In the genomic region with DNA sequence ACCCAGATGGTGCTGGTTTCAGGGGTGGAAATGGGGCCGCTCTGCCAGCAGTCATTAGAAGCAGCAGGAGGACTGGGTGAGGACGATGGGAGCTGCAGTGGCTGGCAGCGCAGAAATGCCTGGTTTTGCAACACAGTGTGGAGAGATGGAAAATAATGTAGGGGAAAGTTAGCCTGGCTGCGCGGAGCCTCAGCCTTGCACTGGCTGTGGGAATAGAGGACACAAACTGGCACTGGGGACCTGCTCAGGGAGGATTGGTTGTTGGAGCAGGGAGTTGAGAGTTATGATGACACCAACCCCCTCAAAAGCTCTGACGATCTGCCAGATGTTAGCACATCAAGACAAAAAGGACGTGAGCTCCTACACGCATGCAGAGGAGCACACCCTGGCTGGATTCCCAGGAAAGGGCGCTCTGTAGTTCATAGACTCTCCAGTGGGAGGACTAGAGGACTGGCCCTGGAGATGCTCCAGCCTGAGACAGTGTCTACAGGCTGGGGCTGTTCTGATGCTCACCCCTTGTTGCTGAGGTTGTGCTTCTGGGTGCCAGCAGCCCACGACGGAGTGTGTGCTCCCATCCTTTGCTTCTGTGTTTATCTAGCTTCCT, we compare ENCODE assay signal across 8 mouse cellular contexts. TPM values are rescaled to one million over a fixed set of nuclear protein-coding genes. Genes with fewer than 3 reads are reported as not detected.
DNase-seq lines count a peak whose midpoint lies in the region; ATAC-seq lines count a peak whose summit lies in the region.

No protein-coding gene starts in this region.

- 66% methylated on average over 11 of the region's 11 CpGs for WGBS in embryonic facial prominence, embryonic 10.5 days
- WGBS in heart, embryonic 16.5 days, result 46% methylated on average over 11 of the region's 11 CpGs

- H3K27ac ChIP-seq in embryonic facial prominence, embryonic 10.5 days (replicated peaks), result no peak overlapping the region
- H3K27ac ChIP-seq in heart, embryonic 16.5 days (ENCODE audit: low read length), result no peak overlapping the region

- peak; percentile 57 for DNase-seq in urinary bladder, postnatal 14 days (ENCODE audit: low spot score)
- no peak for DNase-seq in urinary bladder, adult 2 months (ENCODE audit: low spot score)
- peak; percentile 30 for DNase-seq in embryonic facial prominence, embryonic 10.5 days (ENCODE audit: low spot score)
- DNase-seq in layer of hippocampus, adult 9-10 months (ENCODE audit: low spot score), result peak; percentile 17
- DNase-seq in telencephalon, adult 2 months (ENCODE audit: low read depth, low spot score), result peak; percentile 12
- no peak for DNase-seq in thymus, postnatal 4 days

- no peaks in the 10 kb centered on the region for H3K36me3 ChIP-seq in embryonic facial prominence, embryonic 10.5 days (replicated peaks)
- no peaks in the 10 kb centered on the region for H3K36me3 ChIP-seq in heart, embryonic 16.5 days (ENCODE audit: control insufficient read depth, insufficient read depth)

- peak; percentile 82 for ATAC-seq in heart, embryonic 16.5 days (replicated peaks; ENCODE audit: extremely low read depth, insufficient read depth, low FRiP score)
- peak; percentile 37 for ATAC-seq in megakaryocyte progenitor cell, adult 5-6 weeks (replicated peaks; ENCODE audit: poor library complexity)

- no peak overlapping the region for H3K4me3 ChIP-seq in embryonic facial prominence, embryonic 10.5 days
- H3K4me3 ChIP-seq in heart, embryonic 16.5 days (ENCODE audit: low read length), result no peak overlapping the region

- no peaks in the 10 kb centered on the region for H3K4me1 ChIP-seq in embryonic facial prominence, embryonic 10.5 days
- no peaks in the 10 kb centered on the region for H3K4me1 ChIP-seq in heart, embryonic 16.5 days (ENCODE audit: control insufficient read depth, insufficient read depth, low read length)

- no peaks in the 10 kb centered on the region for H3K9me3 ChIP-seq in embryonic facial prominence, embryonic 10.5 days
- no peaks in the 10 kb centered on the region for H3K9me3 ChIP-seq in heart, embryonic 16.5 days (replicated peaks; ENCODE audit: control insufficient read depth, low read length)

- peak overlapping the region; percentile 6; the same call in 1 of the 2 replicates for H3K4me2 ChIP-seq in heart, embryonic 16.5 days (ENCODE audit: low read depth, low read length)

- no peaks in the 10 kb centered on the region; the same call in 1 of the 2 replicates for H3K27me3 ChIP-seq in embryonic facial prominence, embryonic 10.5 days (replicated peaks; ENCODE audit: low read depth, poor library complexity, severe bottlenecking)
- H3K27me3 ChIP-seq in heart, embryonic 16.5 days (ENCODE audit: control insufficient read depth, insufficient read depth, low read length), result no peaks in the 10 kb centered on the region; the same call in 1 of the 2 replicates

- peak overlapping the region; percentile 33; the same call in 1 of the 2 replicates for H3K9ac ChIP-seq in heart, embryonic 16.5 days (ENCODE audit: low read length)

RNA-seq across cellular contexts. Expression of a gene that starts 9.8 kb away (rescaled TPM):
- polyA plus RNA-seq in urinary bladder, adult 2 months (2012; rRNA removed), result 1.0 and 1.9 TPM in 2 replicates
- 0.28 TPM in 1 of 2 replicates, not detected in the other for polyA plus RNA-seq in embryonic facial prominence, embryonic 10.5 days (2016; fragmentation: Nextera tagmentation; extraction: Ambion mirVana)
- 0.35 and 0.49 TPM in 2 replicates for polyA plus RNA-seq in heart, embryonic 16.5 days (2015; fragmentation: Nextera tagmentation; extraction: Ambion mirVana)
- 0.22 TPM in 1 of 2 replicates, not detected in the other for total RNA-seq in megakaryocyte progenitor cell, adult 5-6 weeks (2015)
- total RNA-seq in megakaryocyte progenitor cell, adult 5-6 weeks (2017), result 0.24 and 0.33 TPM in 2 replicates

RNA-seq across cellular contexts. Expression of a gene that starts 32.2 kb away (rescaled TPM):
- polyA plus RNA-seq in urinary bladder, adult 2 months (2012; rRNA removed), result 1.8 and 2.1 TPM in 2 replicates
- polyA plus RNA-seq in embryonic facial prominence, embryonic 10.5 days (2016; fragmentation: Nextera tagmentation; extraction: Ambion mirVana), result 29.6 and 38.1 TPM in 2 replicates
- 28.5 and 33.5 TPM in 2 replicates for polyA plus RNA-seq in heart, embryonic 16.5 days (2015; fragmentation: Nextera tagmentation; extraction: Ambion mirVana)
- total RNA-seq in megakaryocyte progenitor cell, adult 5-6 weeks (2015), result 46.9 and 58.5 TPM in 2 replicates
- 52.4 and 56.9 TPM in 2 replicates for total RNA-seq in megakaryocyte progenitor cell, adult 5-6 weeks (2017)

RNA-seq across cellular contexts. Expression of a gene that starts 38.0 kb away (rescaled TPM):
- polyA plus RNA-seq in urinary bladder, adult 2 months (2012; rRNA removed), result 87.2 and 137 TPM in 2 replicates
- polyA plus RNA-seq in embryonic facial prominence, embryonic 10.5 days (2016; fragmentation: Nextera tagmentation; extraction: Ambion mirVana), result 1.0 and 2.3 TPM in 2 replicates
- polyA plus RNA-seq in heart, embryonic 16.5 days (2015; fragmentation: Nextera tagmentation; extraction: Ambion mirVana), result 4.3 and 4.5 TPM in 2 replicates
- total RNA-seq in megakaryocyte progenitor cell, adult 5-6 weeks (2015), result not detected in 2 replicates
- not detected in 2 replicates for total RNA-seq in megakaryocyte progenitor cell, adult 5-6 weeks (2017)

RNA-seq across cellular contexts. Expression of a gene that starts 43.7 kb away (rescaled TPM):
- polyA plus RNA-seq in urinary bladder, adult 2 months (2012; rRNA removed), result 377 and 428 TPM in 2 replicates
- 2.6 and 4.0 TPM in 2 replicates for polyA plus RNA-seq in embryonic facial prominence, embryonic 10.5 days (2016; fragmentation: Nextera tagmentation; extraction: Ambion mirVana)
- 5.5 and 6.7 TPM in 2 replicates for polyA plus RNA-seq in heart, embryonic 16.5 days (2015; fragmentation: Nextera tagmentation; extraction: Ambion mirVana)
- total RNA-seq in megakaryocyte progenitor cell, adult 5-6 weeks (2015), result 3.1 and 3.5 TPM in 2 replicates
- 0.71 and 1.6 TPM in 2 replicates for total RNA-seq in megakaryocyte progenitor cell, adult 5-6 weeks (2017)

RNA-seq across cellular contexts. Expression of a gene that starts 45.5 kb away (rescaled TPM):
- polyA plus RNA-seq in urinary bladder, adult 2 months (2012; rRNA removed), result not detected in 2 replicates
- not detected in 2 replicates for polyA plus RNA-seq in embryonic facial prominence, embryonic 10.5 days (2016; fragmentation: Nextera tagmentation; extraction: Ambion mirVana)
- polyA plus RNA-seq in heart, embryonic 16.5 days (2015; fragmentation: Nextera tagmentation; extraction: Ambion mirVana), result not detected in 2 replicates
- not detected in 2 replicates for total RNA-seq in megakaryocyte progenitor cell, adult 5-6 weeks (2015)
- total RNA-seq in megakaryocyte progenitor cell, adult 5-6 weeks (2017), result not detected in 2 replicates

Comparison
In these comparisons a context has a peak if more than half of its experiments do, and no peak if none do; other contexts are left out.
1. DNase-seq: peak in urinary bladder, postnatal 14 days (single experiment), embryonic facial prominence, embryonic 10.5 days (single experiment), layer of hippocampus, adult 9-10 months (single experiment) and telencephalon, adult 2 months (single experiment); none in urinary bladder, adult 2 months (single experiment) and thymus, postnatal 4 days (single experiment).
2. RNA of a gene that starts 38.0 kb away (polyA plus RNA-seq): 87.2 to 137 TPM in urinary bladder, adult 2 months; 4.3 to 4.5 TPM in heart, embryonic 16.5 days and 1.0 to 2.3 TPM in embryonic facial prominence, embryonic 10.5 days; every median in the first group is over 10 times any median in the second.